Mouse (Mus musculus) heart, adult 11 months (tissue): ENCODE measurements at regions not wholly inside any gene's neighbourhood (a gene's known extent, or its start where the extent isn't known, plus 50 kb on each side); places are given as distances from the start of the nearest gene placed in this dataset.

Experiments
- DNase-seq: peaks from one replicate; pipeline ENCODE4 v3.0.0; 2022

DNA sequence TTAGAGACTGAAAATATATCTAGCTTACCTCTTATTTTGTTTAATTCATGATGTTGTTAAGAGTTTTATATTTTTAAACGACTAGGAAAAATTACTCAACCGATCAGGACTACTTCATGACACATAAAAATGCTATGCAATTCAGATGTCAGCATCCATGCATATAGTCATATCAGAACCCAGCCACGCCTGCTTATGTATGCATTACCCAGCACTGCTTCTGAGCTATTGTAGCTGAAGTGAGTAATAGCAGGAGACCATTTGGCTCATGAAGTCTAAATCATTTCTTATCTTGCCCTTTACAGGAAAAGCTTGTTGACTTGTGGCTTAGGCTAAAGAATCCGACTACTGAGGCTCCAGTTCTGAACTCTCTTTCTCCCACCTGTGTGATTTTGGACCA is 395.1 kb upstream of the Klf4 start:
- DNase-seq: no peak

- no peak for DNase-seq
Measured at GRCm38 (mm10) chr4:55924974-55925373, 392.7 kb upstream of the Klf4 start.

- DNase-seq: peak; percentile 75
Measured at GRCm38 (mm10) chr4:55921217-55921616, 389.0 kb upstream of the Klf4 start.

DNA sequence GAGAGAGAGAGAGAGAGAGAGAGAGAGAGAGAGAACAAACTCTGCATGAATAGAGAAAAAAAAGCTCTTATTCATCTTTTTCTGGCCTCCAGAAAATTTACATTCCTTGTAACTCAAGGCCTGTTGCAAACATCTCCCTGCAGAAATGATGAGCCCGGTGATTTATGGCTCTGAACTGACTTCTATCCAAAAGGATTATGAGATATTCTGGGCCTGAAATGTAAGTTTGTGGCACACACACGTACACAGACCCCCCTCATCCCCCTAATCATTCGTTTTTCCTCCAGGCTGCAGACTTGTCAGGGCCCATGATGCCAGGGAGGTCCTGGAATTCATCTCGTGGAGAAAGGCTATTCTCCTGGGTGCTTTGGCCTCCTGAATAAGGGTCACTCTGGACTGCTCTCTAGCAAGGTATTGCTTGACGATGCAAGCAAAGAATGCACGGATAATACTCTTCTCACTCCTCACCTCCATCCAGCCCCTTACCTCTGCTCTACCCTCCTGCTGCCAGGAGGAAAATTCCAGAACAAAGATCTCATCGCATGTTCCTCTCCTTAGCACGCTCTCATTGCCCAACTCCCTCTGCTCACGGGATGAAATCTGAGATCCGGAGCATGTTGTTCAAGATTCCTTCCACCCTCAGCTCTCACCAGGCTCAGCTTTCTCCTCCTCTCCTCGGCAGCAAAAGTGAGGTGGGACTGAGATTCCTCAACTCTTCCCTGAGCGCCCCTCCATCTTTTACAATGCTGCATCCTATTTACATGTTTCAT is 362.0 kb upstream of the Klf4 start:
- DNase-seq: peak; percentile 74

DNA sequence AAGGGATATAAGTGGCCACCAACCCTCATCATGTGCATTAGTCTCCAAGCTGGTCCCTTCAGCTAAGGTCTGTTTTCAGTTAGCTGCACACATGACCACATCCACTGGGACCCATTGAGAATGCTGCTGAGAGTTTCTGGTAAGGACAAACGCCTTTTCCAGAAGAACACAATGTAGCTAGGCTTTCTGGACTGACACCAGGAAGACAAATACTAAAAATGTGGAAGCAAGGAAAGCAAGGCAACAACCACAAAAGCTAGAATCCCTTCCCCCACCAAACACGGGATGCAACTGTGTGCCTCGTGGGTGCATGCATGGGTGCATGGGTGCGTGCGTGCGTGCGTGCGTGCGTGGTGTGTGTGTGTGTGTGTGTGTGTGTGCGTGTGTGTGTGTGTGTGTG is 359.4 kb upstream of the Klf4 start:
- peak; percentile 82 for DNase-seq

DNA sequence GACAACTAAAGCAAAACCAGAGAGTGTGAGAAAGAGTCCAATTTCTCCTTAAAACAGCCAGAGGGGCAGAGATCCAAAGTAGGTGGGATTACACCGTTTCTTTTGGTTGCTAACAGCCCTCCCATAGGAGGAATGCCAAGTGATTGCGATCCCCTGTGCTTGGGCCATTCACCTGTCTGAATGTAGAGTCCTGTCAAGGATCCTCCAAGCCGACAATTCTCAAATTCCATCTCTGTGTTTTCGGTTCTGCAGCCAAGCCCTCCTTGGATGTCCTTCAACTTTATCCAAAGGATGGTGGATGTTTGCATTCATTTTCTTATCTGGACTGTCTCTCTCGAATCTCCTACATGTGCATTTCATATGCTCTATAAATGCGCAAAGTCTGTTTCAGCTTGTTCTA is 355.3 kb upstream of the Klf4 start:
- DNase-seq: peak; percentile 61

GRCm38 (mm10) chr4:55882541-55882940 is 350.3 kb upstream of the Klf4 start:
- no peak for DNase-seq

DNA sequence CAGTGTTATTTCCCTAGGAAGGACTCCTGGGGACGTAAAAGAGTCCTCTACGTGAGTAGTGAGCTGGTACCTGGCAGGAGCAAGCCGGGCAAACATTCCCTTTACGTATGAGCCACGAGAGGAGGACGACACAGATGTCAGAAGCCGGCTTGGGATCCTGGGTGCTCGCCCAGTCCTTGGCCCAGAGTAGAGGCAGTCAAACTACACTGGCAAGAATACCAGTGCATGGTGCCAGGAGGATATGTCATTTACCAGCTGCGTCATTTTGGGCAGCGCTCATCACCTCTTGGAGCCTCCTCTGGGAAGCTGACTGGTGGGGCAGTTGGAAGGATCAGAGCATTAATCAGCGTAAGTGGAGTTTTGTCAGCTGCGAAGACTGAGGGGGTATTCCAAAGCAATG is 343.0 kb upstream of the Klf4 start:
- DNase-seq: peak; percentile 98

DNA sequence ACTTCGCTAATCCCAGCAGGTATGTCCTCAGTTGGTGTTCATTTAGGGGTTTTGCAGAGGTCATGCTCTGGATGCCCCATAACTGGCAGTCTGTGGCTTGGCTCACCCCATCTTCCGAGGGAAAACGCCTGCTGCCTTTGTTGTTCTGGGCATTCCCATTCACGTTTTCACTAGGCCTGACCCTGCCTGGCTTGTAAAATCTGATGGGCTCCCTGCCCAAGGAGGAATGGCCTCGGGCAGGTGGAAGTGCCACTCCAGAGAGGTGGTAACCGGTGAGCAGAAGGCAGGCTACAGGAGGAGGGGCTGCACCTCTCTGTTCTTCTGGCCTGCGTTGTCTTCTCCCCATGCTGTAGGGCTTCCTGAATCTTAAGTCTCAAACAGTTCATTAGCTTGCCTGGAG is 342.6 kb upstream of the Klf4 start:
- peak; percentile 85 for DNase-seq

GRCm38 (mm10) chr4:55874276-55874675 is 342.0 kb upstream of the Klf4 start:
- DNase-seq: no peak

GRCm38 (mm10) chr4:55860055-55860454 is 327.8 kb upstream of the Klf4 start:
- DNase-seq: peak; percentile 87

- peak; percentile 59 for DNase-seq
Measured at GRCm38 (mm10) chr4:55859211-55859761, 327.0 kb upstream of the Klf4 start.

DNA sequence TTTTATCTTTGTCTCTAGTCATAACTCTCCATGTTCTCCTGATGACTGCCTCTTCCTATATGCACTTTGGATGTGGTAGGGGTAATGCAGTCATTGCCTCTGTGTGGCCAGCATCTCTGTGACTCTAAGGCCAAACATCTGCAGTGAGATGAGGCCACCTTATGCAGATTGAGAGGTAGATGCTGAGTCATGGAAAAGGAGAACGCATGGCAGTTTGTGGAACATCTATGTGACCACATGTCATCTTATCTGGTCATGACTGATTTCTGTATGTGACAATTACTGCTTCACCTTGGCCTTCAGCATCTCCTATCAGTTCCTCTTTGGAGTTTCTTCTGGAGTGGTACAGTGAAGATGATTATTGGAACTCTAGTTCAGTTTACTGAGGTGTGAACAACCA is 319.2 kb upstream of the Klf4 start:
- DNase-seq: peak; percentile 46

DNA sequence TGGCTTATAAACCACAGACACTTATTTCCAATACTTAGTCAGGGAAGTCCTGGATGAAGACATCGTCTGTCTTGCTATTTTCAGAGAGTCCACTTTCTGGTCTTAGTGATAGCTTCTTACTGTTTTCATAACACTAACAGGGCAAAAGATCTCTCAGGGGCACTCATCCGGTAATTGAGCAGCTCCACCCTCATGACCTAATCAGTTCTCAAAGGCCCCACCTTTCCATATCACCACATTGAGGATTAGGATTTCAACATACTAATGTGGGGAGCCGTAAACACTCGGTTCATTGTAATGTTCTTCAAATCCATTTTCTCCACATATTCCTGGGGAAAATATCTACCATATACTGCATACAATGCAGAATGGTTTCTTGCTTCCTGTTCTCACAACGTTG is 318.8 kb upstream of the Klf4 start:
- DNase-seq: peak; percentile 53

DNA sequence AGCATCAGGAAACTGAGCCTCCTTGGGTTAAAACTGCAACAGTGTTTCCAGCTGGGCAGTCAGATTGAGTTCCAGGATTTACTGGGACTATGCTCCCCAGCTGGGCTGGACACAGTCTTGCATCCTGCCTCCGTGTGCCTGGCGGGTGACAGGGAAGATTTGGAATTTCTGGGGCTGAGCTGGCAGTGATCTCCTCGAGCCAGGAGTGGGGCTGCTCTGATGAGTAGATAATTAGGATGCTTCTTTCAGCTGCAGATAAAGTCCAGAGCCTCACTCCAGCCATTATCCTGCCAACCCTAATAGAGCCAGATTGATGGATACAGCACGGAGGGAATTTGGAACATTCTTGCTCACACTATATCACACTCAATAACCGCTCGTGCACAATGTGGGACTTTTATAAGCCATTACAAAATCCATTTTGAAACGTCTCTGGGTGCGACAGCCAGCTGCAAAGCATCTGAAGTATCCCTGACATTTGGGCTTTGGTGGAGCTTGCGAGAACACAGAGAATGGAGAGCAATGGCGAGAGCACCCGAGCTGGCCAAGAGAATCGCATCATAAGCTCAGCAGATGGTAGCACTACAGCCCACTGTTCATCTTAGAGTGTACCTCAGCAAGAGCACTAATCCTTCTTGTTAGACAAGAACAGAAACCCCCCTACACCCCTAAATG is 311.6 kb upstream of the Klf4 start:
- DNase-seq: peak; percentile 93

- no peak for DNase-seq
Measured at GRCm38 (mm10) chr4:55838568-55838967, 306.3 kb upstream of the Klf4 start.

DNA sequence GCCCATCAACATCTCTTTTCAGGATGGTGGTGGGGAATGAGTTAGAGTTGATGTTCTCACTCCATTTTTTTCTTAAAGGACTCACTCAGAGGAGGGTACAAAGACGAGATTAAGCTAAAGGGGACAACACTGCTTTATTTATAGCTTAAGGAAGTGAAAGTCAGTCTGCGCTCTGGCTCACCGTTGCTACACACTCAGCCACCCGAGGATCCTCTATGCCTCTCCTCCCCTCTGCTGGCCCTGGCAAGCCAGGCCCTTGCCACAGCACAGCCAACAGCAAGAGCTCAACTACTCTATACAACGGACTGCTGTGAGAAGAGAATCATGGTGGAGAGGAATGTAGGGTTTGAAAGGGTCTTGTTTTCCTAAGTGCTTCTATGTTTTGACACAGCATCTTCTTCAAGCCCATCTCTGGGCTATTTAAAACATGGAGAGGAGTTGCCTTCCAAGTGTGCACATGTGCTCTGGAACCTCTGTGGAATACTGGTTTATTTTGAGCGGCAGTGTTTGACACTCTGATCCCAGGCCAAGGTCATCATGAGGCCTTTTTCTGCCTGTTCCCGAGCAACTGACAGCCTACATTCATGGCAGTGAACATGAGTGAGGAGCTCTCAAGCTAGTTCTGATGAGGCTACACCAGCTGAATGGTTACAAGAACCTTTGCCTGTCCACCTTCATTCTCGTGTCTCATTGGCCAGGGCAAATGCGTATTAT is 291.9 kb upstream of the Klf4 start:
- DNase-seq: peak; percentile 96

DNA sequence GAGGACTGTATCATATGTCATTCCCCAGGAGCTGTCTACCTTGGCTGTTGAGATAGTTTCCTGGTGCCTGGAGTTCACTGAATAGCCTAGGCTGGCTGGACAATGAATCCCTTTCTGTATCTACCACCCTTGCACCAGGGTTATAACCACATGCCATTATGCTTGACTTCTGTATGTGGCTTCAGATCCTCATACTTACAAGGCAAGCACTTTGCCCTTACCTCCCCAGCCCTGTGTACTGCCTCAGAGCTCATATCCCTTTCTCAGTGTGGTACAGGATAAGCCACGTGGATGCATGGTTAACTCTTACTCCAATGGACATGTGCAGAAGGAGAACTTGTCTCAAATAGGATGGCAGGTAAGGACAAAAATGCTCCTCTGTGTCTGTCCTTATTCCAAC is 291.3 kb upstream of the Klf4 start:
- no peak for DNase-seq

DNA sequence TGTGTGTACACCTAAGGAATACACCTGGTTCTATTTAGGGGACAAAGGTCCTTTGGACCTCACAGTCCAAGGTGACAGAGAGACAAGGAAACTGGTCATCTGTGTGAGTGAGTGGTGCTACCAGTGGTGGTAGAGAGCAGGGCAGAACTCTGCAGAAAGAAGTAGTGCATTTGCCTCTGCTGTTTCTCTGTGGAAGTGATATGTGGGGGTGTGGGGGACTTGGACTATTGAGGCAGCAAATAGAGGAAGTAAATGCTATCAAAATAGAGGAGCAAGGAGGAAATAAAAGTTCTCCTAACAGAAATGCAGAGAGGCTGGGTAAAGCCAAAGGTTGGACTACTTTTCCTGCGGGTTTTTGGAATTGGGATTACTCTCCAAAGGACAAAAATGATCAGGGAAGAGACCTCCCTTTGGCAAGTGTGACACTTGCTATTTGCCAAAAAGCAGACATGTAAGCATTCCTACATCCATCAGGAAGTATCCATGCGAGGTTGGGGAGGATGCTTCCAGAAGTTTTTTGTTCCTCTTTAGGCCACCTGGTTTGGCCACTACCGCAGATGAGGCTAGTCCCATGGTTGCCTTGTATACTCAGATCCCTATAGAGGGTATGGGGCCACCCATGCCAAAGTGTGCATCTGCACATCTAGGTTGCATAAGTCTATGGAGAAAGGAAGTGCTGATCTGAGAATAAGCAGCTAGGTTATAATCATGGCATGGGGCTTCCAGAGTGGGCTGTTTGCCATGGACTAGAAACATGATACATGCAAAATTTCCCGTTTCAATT is 285.0 kb upstream of the Klf4 start:
- peak; percentile 89 for DNase-seq

GRCm38 (mm10) chr4:55815832-55816231 is 283.6 kb upstream of the Klf4 start:
- peak; percentile 94 for DNase-seq

DNA sequence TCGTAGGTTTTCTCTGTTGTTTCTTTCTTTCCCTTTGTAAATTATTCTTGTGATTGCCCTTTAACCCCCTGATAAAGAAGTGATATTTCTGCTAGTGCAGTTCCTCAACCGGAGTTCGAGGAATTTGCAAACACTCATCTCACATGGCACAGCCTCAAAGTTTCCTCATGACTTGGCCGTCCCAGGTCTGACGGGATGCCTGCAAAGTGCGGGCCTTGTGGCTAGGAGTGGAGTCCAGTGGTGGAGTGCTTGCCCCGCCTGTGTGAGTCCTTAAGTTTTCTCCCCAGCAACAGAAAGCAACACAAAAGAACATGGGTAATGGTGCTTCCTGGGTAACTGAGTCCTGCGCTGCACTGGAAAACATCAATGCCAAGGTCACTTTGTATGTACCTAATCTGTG is 280.6 kb upstream of the Klf4 start:
- peak; percentile 90 for DNase-seq

DNA sequence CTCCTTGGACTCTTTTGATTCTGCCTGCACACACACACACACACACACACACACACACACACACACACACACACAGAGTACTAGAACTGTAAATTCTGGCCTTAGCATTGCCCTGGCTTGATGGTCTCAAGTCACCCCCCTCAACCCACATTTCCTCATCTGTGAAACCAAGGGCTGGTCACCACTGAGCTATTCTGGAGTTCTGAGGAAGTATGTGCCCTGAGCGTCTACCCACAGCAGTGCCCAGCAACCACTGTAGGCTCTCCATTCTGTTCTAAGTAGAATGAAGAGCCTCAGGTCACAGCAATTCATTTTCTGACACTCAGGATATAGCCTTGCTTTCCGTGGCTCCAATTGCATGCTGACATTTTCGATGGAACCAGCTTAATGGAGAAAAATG is 279.4 kb upstream of the Klf4 start:
- DNase-seq: peak; percentile 91

DNA sequence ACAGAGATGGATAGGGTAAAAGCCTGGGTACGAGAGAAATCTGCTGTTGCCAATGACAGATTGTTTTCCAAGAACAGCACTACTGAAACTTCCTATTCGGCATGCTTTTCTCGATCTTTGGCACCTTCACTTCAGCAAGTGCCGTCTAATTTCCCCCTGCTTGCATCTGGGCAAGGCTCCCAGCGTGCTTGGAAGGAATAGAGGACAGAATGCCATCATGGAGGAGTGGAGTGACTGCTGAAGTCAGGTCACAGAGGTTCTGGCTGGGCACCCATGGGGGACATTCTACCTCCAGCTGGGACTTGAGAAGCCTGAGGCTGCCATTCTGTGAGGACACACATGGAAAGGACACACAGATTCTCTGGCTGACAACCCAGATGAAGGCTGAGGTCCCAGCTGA is 276.2 kb upstream of the Klf4 start:
- peak; percentile 89 for DNase-seq
